Mouse (Mus musculus) myocyte (in vitro differentiated cells): ENCODE data around the gene Ptgir. TPM values are rescaled to one million over a fixed set of nuclear protein-coding genes. Genes with fewer than 3 reads are reported as not detected.
"Not testable (repeated sequence)": the region's sequence is repeated elsewhere in the genome, so short reads cannot be mapped to it uniquely, and the experiment has no call there.

Experiments used
- H3K27me3 ChIP-seq: one replicate; pipeline ENCODE4 v1.6.1; 2011; ENCODE audit not compliant: control insufficient read depth, insufficient read depth, insufficient read length
- H3K36me3 ChIP-seq: one replicate; pipeline ENCODE4 v1.6.1; 2011; ENCODE audit not compliant: control insufficient read depth, insufficient read depth
- H3K4me2 ChIP-seq: one replicate; pipeline ENCODE4 v1.6.1; 2011; ENCODE audit warnings: low read depth, control low read depth
- H3K4me3 ChIP-seq: one replicate; pipeline ENCODE4 v1.5.1; 2011; ENCODE audit warnings: mild to moderate bottlenecking, control low read depth, moderate library complexity
- H3K79me2 ChIP-seq: one replicate; pipeline ENCODE4 v1.6.1; 2011; ENCODE audit not compliant: control insufficient read depth, insufficient read depth
- H3ac ChIP-seq: one replicate; pipeline ENCODE4 v1.6.1; 2011; ENCODE audit not compliant: control insufficient read depth, insufficient read length
- CEBPB ChIP-seq: IDR thresholded peaks from 2 replicates; pipeline ENCODE4 v1.6.1; 2011; ENCODE audit warnings: mild to moderate bottlenecking, moderate library complexity; ENCODE audit not compliant: poor library complexity, insufficient read depth, severe bottlenecking
- E2F4 ChIP-seq: IDR thresholded peaks from one replicate; pipeline ENCODE4 v1.6.1; 2011; ENCODE audit warnings: mild to moderate bottlenecking, control low read depth, moderate library complexity; ENCODE audit not compliant: insufficient read depth
- MAX ChIP-seq: IDR thresholded peaks from one replicate; pipeline ENCODE4 v1.6.1; 2011; ENCODE audit warnings: low read depth, mild to moderate bottlenecking, control low read depth
- MYOD1 ChIP-seq, 3 experiments: IDR thresholded peaks; one replicate each; pipeline ENCODE4 v1.6.1; 2011; ENCODE audit warnings: control low read depth in 2 of 3, low read depth in 2 of 3, mild to moderate bottlenecking in 2 of 3, moderate library complexity in 1 of 3; ENCODE audit not compliant: insufficient read length in 2 of 3, control insufficient read depth in 1 of 3
- MYOG ChIP-seq, 3 experiments: IDR thresholded peaks; one replicate each; pipeline ENCODE4 v1.6.1; 2011; ENCODE audit warnings: control low read depth in 2 of 3, low read depth in 2 of 3, mild to moderate bottlenecking in 2 of 3; ENCODE audit not compliant: insufficient read length in 2 of 3, control insufficient read depth in 1 of 3, insufficient read depth in 1 of 3
- POLR2A ChIP-seq: IDR thresholded peaks from one replicate; pipeline ENCODE4 v1.6.1; 2011; ENCODE audit warnings: low read depth, mild to moderate bottlenecking, control low read depth, moderate library complexity; ENCODE audit not compliant: insufficient read length
- POLR2AphosphoS2 ChIP-seq: IDR thresholded peaks from one replicate; pipeline ENCODE4 v1.6.1; 2011; ENCODE audit warnings: low read depth, control low read depth; ENCODE audit not compliant: insufficient read length
- REST ChIP-seq: IDR thresholded peaks from one replicate; pipeline ENCODE4 v1.6.1; 2011; ENCODE audit warnings: mild to moderate bottlenecking, control low read depth, moderate library complexity; ENCODE audit not compliant: insufficient read depth, insufficient read length
- SRF ChIP-seq: IDR thresholded peaks from one replicate; pipeline ENCODE4 v1.6.1; 2011; ENCODE audit warnings: low read depth; ENCODE audit not compliant: control insufficient read depth, insufficient read length
- TCF12 ChIP-seq: IDR thresholded peaks from one replicate; pipeline ENCODE4 v1.6.1; 2011; ENCODE audit warnings: mild to moderate bottlenecking, control low read depth; ENCODE audit not compliant: poor library complexity, insufficient read depth, severe bottlenecking
- TCF3 ChIP-seq: IDR thresholded peaks from one replicate; pipeline ENCODE4 v1.6.1; 2011; ENCODE audit warnings: low read depth, control low read depth; ENCODE audit not compliant: insufficient read length
- USF1 ChIP-seq: IDR thresholded peaks from one replicate; pipeline ENCODE4 v1.6.1; 2011; ENCODE audit warnings: low read depth, mild to moderate bottlenecking, control low read depth, moderate library complexity
- polyA plus RNA-seq: library from polyadenylated mRNA; unstranded; fragments of >200 nt; fragmentation: generic; extraction: Trizol; gene quantifications from one replicate; pipeline ENCODE4 v1.2.1, GENCODE M21; 2012; ENCODE audit warnings: missing spikeins

The Ptgir gene
- polyA plus RNA-seq, 1 experiment: 2.6 TPM

GRCm38 (mm10) chr7:16949908-16950841 lies 43.9 kb downstream of the Ptgir start:
- Histone ChIP-seq H3K36me3 (no peaks in the 10 kb centered on the region), H3K4me3 (no peak overlapping the region), H3K27me3 (no peaks in the 10 kb centered on the region), H3K4me2 (peak overlapping the region; percentile 20), H3ac (no peak overlapping the region), H3K79me2 (peaks cover 5% of the 10 kb centered on the region)
- TF ChIP-seq POLR2AphosphoS2 (peak; percentile 80), TCF3 (no peak)

DNA sequence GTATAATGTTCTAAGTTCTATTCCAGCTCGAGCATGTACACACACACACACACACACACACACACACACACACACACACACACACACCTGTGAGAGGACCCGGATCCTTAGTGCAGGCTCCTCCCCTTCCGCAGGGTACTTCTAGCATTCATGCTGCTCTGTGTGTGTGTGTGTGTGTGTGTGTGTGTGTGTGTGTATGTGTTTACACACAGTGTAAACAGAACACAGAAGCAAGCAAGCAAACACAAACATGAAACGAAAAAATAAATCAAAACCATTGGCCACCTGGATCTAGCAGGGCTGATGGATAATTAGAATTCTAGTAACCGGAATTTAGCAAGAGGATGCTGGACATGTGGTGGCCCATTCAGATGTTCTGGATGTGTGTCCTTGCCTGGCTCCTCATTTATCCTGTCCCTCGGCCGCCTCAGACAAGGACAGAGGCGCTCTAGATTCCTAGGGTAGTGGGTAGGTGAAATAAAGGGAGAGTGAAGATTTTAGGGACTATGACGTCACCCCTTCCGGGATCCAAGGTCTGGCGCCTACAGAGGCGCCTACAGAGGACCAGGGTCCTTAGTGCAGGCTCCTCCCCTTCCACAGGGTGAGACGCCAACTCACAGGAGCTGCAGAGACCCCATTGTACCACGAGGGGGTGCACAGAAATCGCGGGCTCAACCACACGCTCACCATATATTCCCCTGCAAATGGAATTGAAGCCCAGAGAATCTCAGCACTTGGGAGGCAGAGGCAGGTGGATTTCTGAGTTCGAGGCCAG lies 44.8 kb downstream of the Ptgir start:
- Histone ChIP-seq H3K27me3 (no peaks in the 10 kb centered on the region), H3K4me2 (peak overlapping the region; percentile 32), H3K4me3 (no peak overlapping the region), H3K36me3 (no peaks in the 10 kb centered on the region), H3K79me2 (peaks cover under 1% of the 10 kb centered on the region), H3ac (no peak overlapping the region)
- no peak for TF ChIP-seq TCF3
- peak; percentile 51 for TF ChIP-seq POLR2AphosphoS2

- H3K4me3 ChIP-seq, H3ac ChIP-seq, H3K79me2 ChIP-seq, H3K4me2 ChIP-seq, H3K36me3 ChIP-seq, H3K27me3 ChIP-seq: not testable (repeated sequence)
Observed at GRCm38 (mm10) chr7:16953776-16954175, 47.5 kb downstream of the Ptgir start.

DNA sequence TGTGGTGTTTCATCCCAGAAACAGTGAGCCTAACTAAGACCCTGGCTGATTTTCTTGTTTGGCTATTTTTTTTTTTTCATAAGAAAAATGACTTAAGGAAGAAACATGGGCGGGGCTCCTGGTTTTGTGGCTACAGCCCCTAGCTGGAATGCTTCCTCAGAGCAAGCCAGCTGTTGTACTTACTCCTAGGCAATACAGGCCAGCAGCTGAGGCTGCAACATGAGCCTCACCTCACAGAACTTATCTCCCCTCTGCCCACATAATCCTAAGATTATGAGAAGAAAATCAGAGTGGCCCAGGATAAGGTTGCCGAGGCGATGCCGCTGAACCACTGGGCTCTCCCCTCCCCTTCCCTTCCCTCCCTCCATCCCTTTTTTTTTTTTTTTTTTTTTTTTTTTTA lies 49.4 kb downstream of the Ptgir start:
- Histone ChIP-seq H3K4me3 (no peak overlapping the region), H3K36me3 (no peaks in the 10 kb centered on the region), H3K4me2 (no peak overlapping the region), H3K79me2 (no peaks in the 10 kb centered on the region), H3K27me3 (no peaks in the 10 kb centered on the region), H3ac (no peak overlapping the region)
- TF ChIP-seq POLR2A: no peak
- TF ChIP-seq POLR2AphosphoS2: no peak
- TF ChIP-seq USF1: no peak
- TF ChIP-seq TCF12: peak; percentile 66
- peak; percentile 70 for TF ChIP-seq TCF3
- TF ChIP-seq SRF: no peak
- TF ChIP-seq MYOD1 (IDR thresholded peaks at IDR 0.05; ENCODE audit: control insufficient read depth in 1 of 3, insufficient read length in 2 of 3, low read depth in 2 of 3): peak; percentile 60 to 92 (median 89)
- TF ChIP-seq CEBPB: no peak
- no peak for TF ChIP-seq MAX
- TF ChIP-seq E2F4: no peak
- TF ChIP-seq REST: no peak
- peak; percentile 21 to 84 (median 58) for TF ChIP-seq MYOG (IDR thresholded peaks at IDR 0.05; ENCODE audit: control insufficient read depth in 1 of 3, insufficient read depth in 1 of 3, insufficient read length in 2 of 3, low read depth in 2 of 3)

DNA sequence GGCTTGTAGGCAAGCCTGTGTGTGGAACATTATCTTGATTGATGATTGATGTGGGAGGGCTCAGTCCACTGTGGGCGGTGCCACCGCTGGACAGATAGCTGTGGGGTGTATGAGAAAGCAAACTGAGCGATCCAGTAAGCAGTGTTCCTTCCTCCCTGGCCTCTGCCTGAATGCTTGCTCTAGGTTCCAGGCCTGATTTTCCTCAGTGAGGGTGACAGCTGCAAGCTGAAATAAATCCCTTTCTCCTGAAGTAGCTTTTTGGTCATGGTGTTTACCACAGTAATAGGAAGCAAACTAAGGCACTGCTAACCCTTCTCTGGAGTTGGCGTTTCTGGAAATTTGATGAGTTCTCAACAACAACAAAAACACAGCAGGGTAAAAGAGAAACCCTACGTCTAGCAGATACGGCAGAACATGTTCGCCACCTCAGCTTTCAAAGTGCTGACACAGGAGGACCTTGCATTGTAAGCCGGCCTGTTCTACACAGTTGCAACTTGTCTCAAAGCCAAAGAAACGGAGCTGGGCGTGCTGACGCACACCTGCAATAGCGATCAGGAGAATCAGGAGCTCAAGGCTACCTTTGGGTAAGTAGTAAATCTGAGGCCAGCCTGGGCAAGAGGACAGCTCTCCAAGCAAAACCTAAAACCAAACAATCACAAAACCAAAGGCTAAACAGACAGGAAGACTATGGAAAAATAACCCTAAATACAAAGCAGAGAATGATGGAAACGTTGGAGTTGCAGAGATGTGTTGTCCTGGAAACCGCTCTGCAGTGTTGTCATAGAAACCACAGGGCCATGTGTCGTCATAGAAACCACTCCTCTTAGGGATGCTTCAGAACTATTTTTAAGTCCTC lies 50.3 kb downstream of the Ptgir start:
- H3K79me2 ChIP-seq: no peaks in the 10 kb centered on the region
- H3K36me3 ChIP-seq: no peaks in the 10 kb centered on the region
- no peak overlapping the region for H3K4me3 ChIP-seq
- H3K27me3 ChIP-seq: no peaks in the 10 kb centered on the region
- TF ChIP-seq POLR2A: no peak
- no peak for TF ChIP-seq MAX
- TF ChIP-seq USF1: no peak
- TF ChIP-seq MYOG (IDR thresholded peaks at IDR 0.05; ENCODE audit: control insufficient read depth in 1 of 3, insufficient read depth in 1 of 3, insufficient read length in 2 of 3, low read depth in 2 of 3): peak; percentile 21 to 80 (median 37)
- no peak for TF ChIP-seq POLR2AphosphoS2
- peak; percentile 73 to 76 (median 75) for TF ChIP-seq MYOD1 (IDR thresholded peaks at IDR 0.05; ENCODE audit: control insufficient read depth in 1 of 3, insufficient read length in 2 of 3, low read depth in 2 of 3)
- TF ChIP-seq E2F4: no peak
- no peak overlapping the region for H3ac ChIP-seq
- H3K4me2 ChIP-seq: peak overlapping the region; percentile 80
